Mouse (Mus musculus) CD4-positive, CD25-positive, alpha-beta regulatory T cell, adult 4 months (primary cell): ENCODE results near the gene Rab9. TPM values are rescaled to one million over a fixed set of nuclear protein-coding genes. Genes with fewer than 3 reads are reported as not detected.

Experiments
- ATAC-seq: one replicate; pipeline ENCODE4 v1.8.0; 2017
- polyA plus RNA-seq, 2 experiments: library from polyadenylated mRNA; unstranded; fragments of 100-300 nt; shearing (Covaris generic); gene quantifications; one replicate each; pipeline ENCODE4 v1.2.1; 2017

Rab9 gene
- polyA plus RNA-seq, 2 experiments from 2014 or later, result 31.9 to 33.7 TPM

- ATAC-seq, result no peak
Observed at GRCm38 (mm10) chrX:166444552-166444951, 35.1 kb downstream of the Rab9 start.

- peak; percentile 99 for ATAC-seq
Observed at GRCm38 (mm10) chrX:166440616-166441063, 39.0 kb downstream of the Rab9 start, which contains the start of gene Ofd1. Gene Ofd1, minus strand, starts transcription at chrX:166440704.

- peak; percentile 60 for ATAC-seq
Observed at GRCm38 (mm10) chrX:166440036-166440615, 39.5 kb downstream of the Rab9 start, which contains the start of gene Trappc2. Gene Trappc2, plus strand, starts transcription at chrX:166440574.

- ATAC-seq, result no peak
Observed at GRCm38 (mm10) chrX:166434812-166435211, 44.9 kb downstream of the Rab9 start.

DNA sequence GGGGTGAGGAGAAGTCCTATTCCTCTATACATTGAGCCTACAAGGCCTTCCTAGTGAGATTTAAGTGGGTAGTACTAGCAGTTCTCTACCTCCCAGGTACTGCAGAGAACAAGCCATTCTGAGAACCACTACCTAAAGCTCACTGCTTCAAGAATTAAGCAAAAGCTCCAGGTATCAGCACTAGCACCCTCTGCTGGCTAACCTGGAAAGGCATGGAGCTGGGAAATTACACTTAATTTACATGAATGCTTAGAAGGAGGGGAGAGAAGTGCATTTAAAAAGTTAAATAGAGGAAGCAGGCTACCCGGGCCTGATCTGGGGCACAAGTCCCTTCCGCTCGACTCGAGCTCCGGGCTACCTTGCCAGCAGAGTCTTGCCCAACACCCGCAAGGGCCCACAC lies 63.5 kb downstream of the Rab9 start:
- peak; percentile 58 for ATAC-seq

GRCm38 (mm10) chrX:166407865-166408264 lies 71.8 kb downstream of the Rab9 start:
- no peak for ATAC-seq

Other genes with a start within 250 kb of the Rab9 start
- 10 to 100 TPM; 27.0 to 27.6 TPM for gene Gpm6b, start 241.0 kb downstream of the Rab9 start, polyA plus RNA-seq
- 10 to 100 TPM; 31.4 to 31.8 TPM for gene Trappc2, start 39.3 kb downstream of the Rab9 start, polyA plus RNA-seq
- 1 to 10 TPM; 6.2 TPM for gene Ofd1, start 39.2 kb downstream of the Rab9 start, polyA plus RNA-seq
- 1 to 10 TPM; 7.0 to 7.2 TPM for gene Tceanc, start 38.7 kb upstream of the Rab9 start, polyA plus RNA-seq
- gene Egfl6, start 105.9 kb upstream of the Rab9 start, polyA plus RNA-seq, result not detected